Mouse (Mus musculus) heart, adult 2 months (tissue): Measurements from ENCODE around the gene Ctsf. TPM values are rescaled to one million over a fixed set of nuclear protein-coding genes. Genes with fewer than 3 reads are reported as not detected.

Experiments used
- DNase-seq, 2 experiments: peaks; one replicate each; pipeline ENCODE4 v3.0.0; 2021
- H3K27ac ChIP-seq: fragments of 200-600 bp; 2 replicates; pipeline ENCODE4 v1.8.1; 2022
- H3K27me3 ChIP-seq: fragments of 200-500 bp; 2 replicates; pipeline ENCODE4 v1.6.1; 2012; ENCODE audit warnings: mild to moderate bottlenecking, low read length, inconsistent platforms, mixed read lengths; ENCODE audit not compliant: control insufficient read depth, insufficient read depth
- H3K36me3 ChIP-seq: fragments of 200-500 bp; 2 replicates; pipeline ENCODE4 v1.6.1; 2012; ENCODE audit warnings: low read length, inconsistent platforms; ENCODE audit not compliant: control insufficient read depth, insufficient read depth
- H3K4me1 ChIP-seq: fragments of 200-500 bp; 2 replicates; pipeline ENCODE4 v1.6.1; 2011; ENCODE audit warnings: low read length; ENCODE audit not compliant: control insufficient read depth, insufficient read depth
- H3K4me3 ChIP-seq: fragments of 200-600 bp; 2 replicates; pipeline ENCODE4 v1.8.1; 2022
- H3K79me2 ChIP-seq: fragments of 200-500 bp; replicated peaks from 2 replicates; pipeline ENCODE4 v1.6.1; 2012; ENCODE audit warnings: mild to moderate bottlenecking, inconsistent platforms, low read length, moderate library complexity, mixed read lengths; ENCODE audit not compliant: control insufficient read depth, insufficient read depth
- H3K9ac ChIP-seq: fragments of 200-500 bp; 2 replicates; pipeline ENCODE4 v1.6.1; 2012; ENCODE audit warnings: low read depth, mild to moderate bottlenecking, control low read depth, inconsistent platforms, low read length, mixed read lengths
- CTCF ChIP-seq: fragments of 200-600 bp; IDR thresholded peaks from 2 replicates; pipeline ENCODE4 v1.8.1; 2022; ENCODE audit warnings: antibody characterized with exemption, mild to moderate bottlenecking, moderate library complexity
- EP300 ChIP-seq: fragments of 200-500 bp; IDR thresholded peaks from 2 replicates; pipeline ENCODE4 v1.6.1; 2011; ENCODE audit warnings: low read depth, low read length, control low read depth; ENCODE audit not compliant: insufficient read depth
- POLR2A ChIP-seq: fragments of 200-500 bp; IDR thresholded peaks from 2 replicates; pipeline ENCODE4 v1.6.1; 2011; ENCODE audit warnings: mild to moderate bottlenecking, low read depth, low read length, control low read depth; ENCODE audit not compliant: insufficient read depth
- WGBS: fragments of 180-500 bp; shearing (Covaris S2); methylation state at CpG from one replicate; pipeline ENCODE4 v1.1.7; 2018; 5-methylcytosine and 5-hydroxymethylcytosine counted together
- intact Hi-C: fragments of 180-260 bp; cut with DNase I; formaldehyde crosslinking; loops from one replicate; pipeline ENCODE4 v1.15.1; 2025
- polyA plus RNA-seq: library from polyadenylated mRNA; depleted of rRNA; stranded (reverse); fragments of >200 nt; gene quantifications from 2 replicates; pipeline ENCODE4 v1.2.3, GENCODE M21; 2012
- total RNA-seq, 2 experiments: library from RNA; stranded (reverse); gene quantifications; 2 replicates each; pipeline ENCODE4 v1.2.3; 2021

Ctsf gene
- total and polyA plus RNA-seq, 3 experiments, result 66.6 to 80.8 (median 80.6) TPM

DNA sequence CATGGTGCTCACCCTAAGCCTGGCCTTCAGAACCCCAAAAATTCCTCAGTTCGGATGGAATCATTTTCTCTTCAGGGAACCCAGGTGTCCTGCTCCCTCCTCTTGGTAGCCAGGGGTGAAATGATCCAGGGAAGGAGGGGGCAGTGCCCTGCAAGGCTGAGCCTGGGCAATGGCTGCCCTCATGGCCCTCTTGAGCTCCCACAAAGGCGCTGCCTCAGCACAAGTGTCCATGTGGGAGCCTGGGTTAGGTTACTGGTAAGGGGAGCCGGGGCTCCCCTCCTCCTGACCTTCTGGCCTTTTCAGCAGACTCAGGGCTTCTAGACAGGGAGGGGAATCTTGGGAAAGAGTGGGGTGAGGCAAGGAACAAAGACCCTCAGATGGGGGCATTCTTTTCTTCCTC is 21.8 kb downstream of the Ctsf start:
- H3K27ac ChIP-seq, result no peak overlapping the region

DNA sequence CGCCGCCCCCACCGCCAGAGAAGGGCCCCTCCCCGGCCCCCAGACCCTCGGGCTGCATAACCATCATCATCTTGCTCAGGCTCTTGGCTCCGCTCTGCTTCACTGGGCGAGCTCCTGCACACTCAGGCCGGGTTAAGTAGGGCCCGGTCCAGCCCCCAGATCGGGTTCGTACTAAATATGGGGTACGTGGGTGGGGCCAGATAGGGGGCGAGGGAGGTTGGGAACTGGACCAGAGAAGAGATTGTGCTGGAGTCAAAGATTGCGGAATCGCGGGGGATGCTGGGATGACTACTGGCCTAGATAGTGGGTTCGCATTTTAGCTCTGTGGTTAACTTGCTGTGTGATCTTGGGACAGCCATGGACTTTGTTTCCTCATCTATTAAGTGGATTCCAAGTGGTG is 22.9 kb downstream of the Ctsf start, which contains the start of gene Actn3:
TSS of gene Actn3 (minus strand) at position 125 of the 400 bp plus-strand sequence.
- 4% methylated on average over 17 of the region's 17 CpGs for WGBS

More for the DNA sequence above, 21.8 kb downstream of the Ctsf start:
- H3K36me3 ChIP-seq, result no peaks in the 10 kb centered on the region
- H3K9ac ChIP-seq, result no peak overlapping the region
- H3K4me1 ChIP-seq, result no peaks in the 10 kb centered on the region
- no peaks in the 10 kb centered on the region for H3K27me3 ChIP-seq
- no peaks in the 10 kb centered on the region; the same call in 1 of the 2 replicates for H3K79me2 ChIP-seq
- DNase-seq, result no peak
- 66% methylated on average over 3 of the region's 3 CpGs for WGBS
- TF ChIP-seq EP300 (no peak), CTCF (no peak), POLR2A (no peak)
- no peak overlapping the region for H3K4me3 ChIP-seq
- intact Hi-C loops, result no loop called here

DNA sequence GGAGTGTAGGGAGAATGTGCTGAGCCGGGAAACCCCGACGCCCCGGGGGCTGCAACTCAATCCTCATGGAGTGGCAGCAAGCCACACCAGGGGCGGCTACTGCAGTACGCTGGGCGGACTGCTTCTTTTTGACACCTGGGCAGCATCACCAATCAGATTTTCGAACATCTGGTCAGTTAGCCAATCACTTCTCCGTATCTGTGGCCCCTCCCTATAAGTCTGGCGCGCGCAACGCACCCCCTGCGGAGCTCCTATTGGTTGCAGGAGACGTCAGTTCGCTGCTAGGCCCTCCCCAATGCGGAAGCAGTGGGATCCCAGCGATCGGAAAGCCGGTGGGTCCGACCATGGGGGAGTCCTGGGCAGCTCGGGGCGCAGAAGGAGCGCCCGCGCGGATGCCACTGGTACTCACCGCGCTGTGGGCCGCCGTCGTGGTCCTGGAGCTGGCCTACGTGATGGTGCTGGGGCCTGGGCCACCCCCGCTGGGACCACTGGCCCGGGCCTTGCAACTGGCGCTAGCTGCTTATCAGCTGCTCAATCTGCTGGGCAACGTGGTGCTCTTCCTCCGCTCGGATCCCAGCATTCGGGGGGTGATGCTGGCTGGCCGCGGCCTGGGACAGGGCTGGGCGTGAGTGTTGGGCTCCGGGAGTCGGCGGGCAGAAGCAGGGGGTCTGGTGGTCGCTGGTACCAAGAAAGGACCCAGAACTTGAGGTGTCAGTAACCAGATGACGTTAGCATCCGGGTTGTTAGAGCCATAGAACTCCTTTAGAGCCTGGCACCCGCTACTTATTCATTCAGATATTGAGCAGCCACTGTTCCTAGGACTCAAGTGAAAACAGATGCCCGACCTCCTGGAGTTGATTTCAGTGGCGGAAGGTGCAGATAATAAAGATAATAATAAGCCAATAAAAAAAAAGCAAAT is 23.7 kb downstream of the Ctsf start, which contains the start of gene Zdhhc24:
TSS of gene Zdhhc24 (plus strand) at position 264 of the 919 bp plus-strand sequence.
- WGBS, result 1% methylated on average over 52 of the region's 52 CpGs
- intact Hi-C loops, result loop anchor here (2.0 kb wide), 1 partner anchor 24 kb away; the partner anchor contains the start of gene Ctsf

More for the DNA sequence above, 22.9 kb downstream of the Ctsf start, which contains the start of gene Actn3:
- Histone ChIP-seq H3K27ac (peak within 1 kb of the TSS; percentile 66), H3K4me1 (no peaks in the 10 kb centered on the region), H3K27me3 (no peaks in the 10 kb centered on the region), H3K4me3 (peak within 1 kb of the TSS; percentile 96), H3K36me3 (no peaks in the 10 kb centered on the region), H3K79me2 (no peaks in the 10 kb centered on the region; the same call in 1 of the 2 replicates), H3K9ac (peak within 1 kb of the TSS; percentile 88)
- TF ChIP-seq EP300 (no peak), CTCF (no peak), POLR2A (no peak)
- peak; percentile 42 to 58 for DNase-seq
- intact Hi-C loops, result loop anchor here (2.0 kb wide), 1 partner anchor 23 kb away; the partner anchor contains the start of gene Ctsf

DNA sequence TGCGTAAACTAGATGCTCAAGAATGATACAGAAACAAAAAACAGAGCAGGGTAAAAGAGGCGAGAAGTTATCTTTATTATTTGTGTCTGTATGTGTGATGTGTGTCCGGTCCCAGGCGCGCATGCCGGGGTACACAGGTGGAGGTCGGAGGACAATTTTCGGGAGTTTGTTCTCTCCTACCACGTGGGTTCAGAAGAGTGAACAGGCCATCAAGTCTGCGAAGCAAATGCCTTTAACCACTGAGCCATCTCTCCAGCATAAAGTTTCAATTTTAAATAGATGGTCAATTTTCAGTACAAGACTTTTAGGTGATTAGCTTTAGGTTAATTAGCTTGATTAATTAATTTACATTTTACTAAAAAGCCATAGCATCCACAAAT is 24.4 kb downstream of the Ctsf start:
- 67% methylated on average over 10 of the region's 10 CpGs for WGBS
- Histone ChIP-seq H3K27me3 (no peaks in the 10 kb centered on the region), H3K27ac (no peak overlapping the region), H3K4me1 (no peaks in the 10 kb centered on the region), H3K4me3 (no peak overlapping the region), H3K79me2 (no peaks in the 10 kb centered on the region; the same call in 1 of the 2 replicates), H3K9ac (no peak overlapping the region), H3K36me3 (no peaks in the 10 kb centered on the region)
- intact Hi-C loops, result loop anchor here (2.0 kb wide), 1 partner anchor 25 kb away; the partner anchor contains the start of gene Ctsf
- no peak for TF ChIP-seq POLR2A
- no peak for TF ChIP-seq EP300
- no peak for TF ChIP-seq CTCF
- DNase-seq, result no peak

More for the DNA sequence above, 23.7 kb downstream of the Ctsf start, which contains the start of gene Zdhhc24:
- Histone ChIP-seq H3K4me1 (no peaks in the 10 kb centered on the region), H3K36me3 (no peaks in the 10 kb centered on the region), H3K9ac (peak within 1 kb of the TSS; percentile 88), H3K79me2 (no peaks in the 10 kb centered on the region; the same call in 1 of the 2 replicates), H3K27ac (peak within 1 kb of the TSS; percentile 66), H3K27me3 (no peaks in the 10 kb centered on the region), H3K4me3 (peak within 1 kb of the TSS; percentile 96)
- peak; percentile 95 to 98 for DNase-seq
- TF ChIP-seq POLR2A (0 out of 2 replicates have a peak, but pooled peaks have one; percentile 34), EP300 (no peak)

DNA sequence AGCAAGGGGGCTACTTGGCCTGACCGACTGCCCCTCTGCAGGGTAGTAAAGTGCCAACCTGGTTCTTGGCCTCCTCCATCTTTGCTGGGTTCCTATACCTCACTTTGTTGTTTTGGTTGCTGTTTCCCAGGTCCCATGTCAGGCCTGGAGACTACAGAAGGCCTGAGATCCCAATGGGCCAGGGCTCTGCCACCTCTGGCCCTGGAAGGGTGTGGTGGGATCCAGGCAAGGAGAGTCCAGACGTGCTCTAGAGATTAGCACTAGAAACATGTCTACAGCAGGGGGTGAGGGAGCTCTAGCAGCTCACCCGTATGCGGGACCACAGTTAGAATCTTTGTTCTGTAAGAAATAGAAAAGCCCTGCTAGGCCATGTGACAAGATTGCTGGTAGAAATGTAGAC is 29.0 kb downstream of the Ctsf start:
- no peaks in the 10 kb centered on the region for H3K27me3 ChIP-seq
- no peak overlapping the region for H3K27ac ChIP-seq
- H3K36me3 ChIP-seq, result no peaks in the 10 kb centered on the region
- DNase-seq, result no peak
- intact Hi-C loops, result no loop called here
- H3K79me2 ChIP-seq, result no peaks in the 10 kb centered on the region
- TF ChIP-seq EP300 (no peak), CTCF (no peak), POLR2A (no peak)
- no peak overlapping the region for H3K9ac ChIP-seq
- H3K4me1 ChIP-seq, result no peaks in the 10 kb centered on the region
- H3K4me3 ChIP-seq, result no peak overlapping the region
- 80% methylated on average over 4 of the region's 4 CpGs for WGBS
